12 mouse cellular contexts compared by ENCODE assay signal in genomic region chr6:32315011-32315450, GRCm38 (mm10).
DNase-seq lines count a peak whose midpoint lies in the region; ATAC-seq and TF ChIP-seq lines count a peak whose summit lies in the region.
"Had no signal": no experiment of that assay in that cellular context is flagged by ENCODE, and none has a peak within 500 bp of the region (broad histone marks: within the 10 kb centered on the region; RNA-seq: fewer than 3 reads in every experiment).

No protein-coding gene starts in this region.

- H3K9ac ChIP-seq in liver, adult 2 months (ENCODE audit: low read depth, low read length) = no peak overlapping the region
- H3K9ac ChIP-seq in liver, embryonic 11.5 days (ENCODE audit: low read depth, low read length) = no peak overlapping the region
- H3K9ac ChIP-seq in heart, embryonic 16.5 days (ENCODE audit: low read length) = no peak overlapping the region
- H3K9ac ChIP-seq: embryonic facial prominence, embryonic 13.5 days; liver, embryonic 13.5 days had no signal

- TF ChIP-seq CTCF in liver, adult 2 months (IDR thresholded peaks at IDR 0.05; ENCODE audit: low read depth, low read length) = no peak

- 23% methylated on average over 6 of the region's 6 CpGs for WGBS in liver, adult 2 months
- WGBS in liver, embryonic 11.5 days = 49% methylated on average over 6 of the region's 6 CpGs
- WGBS in heart, embryonic 16.5 days = 49% methylated on average over 6 of the region's 6 CpGs
- WGBS in embryonic facial prominence, embryonic 10.5 days = 62% methylated on average over 6 of the region's 6 CpGs

- no peaks in the 10 kb centered on the region for H3K79me2 ChIP-seq in liver, adult 2 months (ENCODE audit: control insufficient read depth, insufficient read depth, low read length)

- H3K4me1 ChIP-seq in liver, adult 2 months (ENCODE audit: control insufficient read depth, insufficient read depth, low read length) = no peaks in the 10 kb centered on the region
- H3K4me1 ChIP-seq in liver, embryonic 11.5 days (replicated peaks; ENCODE audit: control insufficient read depth, insufficient read depth, low read length) = no peaks in the 10 kb centered on the region
- H3K4me1 ChIP-seq in heart, embryonic 16.5 days (ENCODE audit: control insufficient read depth, insufficient read depth, low read length) = no peaks in the 10 kb centered on the region
- peaks cover 9% of the 10 kb centered on the region for H3K4me1 ChIP-seq in embryonic facial prominence, embryonic 10.5 days
- H3K4me1 ChIP-seq: embryonic facial prominence, embryonic 13.5 days; liver, embryonic 13.5 days had no signal

- H3K4me3 ChIP-seq in liver, adult 2 months (ENCODE audit: insufficient read depth, low read depth, low read length) = no peak overlapping the region
- H3K4me3 ChIP-seq in liver, embryonic 11.5 days (ENCODE audit: low read depth, low read length) = no peak overlapping the region
- H3K4me3 ChIP-seq in heart, embryonic 16.5 days (ENCODE audit: low read length) = no peak overlapping the region
- H3K4me3 ChIP-seq in embryonic facial prominence, embryonic 10.5 days = no peak overlapping the region
- H3K4me3 ChIP-seq: embryonic facial prominence, embryonic 13.5 days; liver, embryonic 13.5 days had no signal

- no peaks in the 10 kb centered on the region for H3K36me3 ChIP-seq in liver, adult 2 months (ENCODE audit: control insufficient read depth, insufficient read depth, low read length)
- no peaks in the 10 kb centered on the region for H3K36me3 ChIP-seq in liver, embryonic 11.5 days (ENCODE audit: control insufficient read depth, insufficient read depth, low read length)
- no peaks in the 10 kb centered on the region for H3K36me3 ChIP-seq in heart, embryonic 16.5 days (ENCODE audit: control insufficient read depth, insufficient read depth)
- H3K36me3 ChIP-seq in embryonic facial prominence, embryonic 10.5 days (replicated peaks) = no peaks in the 10 kb centered on the region
- H3K36me3 ChIP-seq: embryonic facial prominence, embryonic 13.5 days; liver, embryonic 13.5 days had no signal

- peak; percentile 30 to 43 for DNase-seq in cerebellum, adult 18-20 months
- DNase-seq in cerebellum, adult 9-11 months = no peak
- peak; percentile 15 for DNase-seq in liver, adult 2 months (ENCODE audit: extremely low read depth, low read depth, low spot score)
- DNase-seq in liver, embryonic 11.5 days (ENCODE audit: low spot score) = no peak
- DNase-seq in brain, adult 2 months (ENCODE audit: low read depth, low spot score) = peak; percentile 49
- DNase-seq in spleen, postnatal 14 days (ENCODE audit: low spot score in 2 of 2) = no peak
- DNase-seq in embryonic facial prominence, embryonic 10.5 days (ENCODE audit: low spot score) = no peak
- DNase-seq: kidney, postnatal 25 days; liver, embryonic 13.5 days had no signal

- no peak overlapping the region for H3K4me2 ChIP-seq in liver, embryonic 11.5 days
- no peak overlapping the region for H3K4me2 ChIP-seq in heart, embryonic 16.5 days (ENCODE audit: low read depth, low read length)
- H3K4me2 ChIP-seq: embryonic facial prominence, embryonic 13.5 days; liver, embryonic 13.5 days had no signal

- no peaks in the 10 kb centered on the region for H3K9me3 ChIP-seq in liver, embryonic 11.5 days (ENCODE audit: control insufficient read depth, low read length)
- no peaks in the 10 kb centered on the region for H3K9me3 ChIP-seq in heart, embryonic 16.5 days (replicated peaks; ENCODE audit: control insufficient read depth, low read length)
- no peaks in the 10 kb centered on the region for H3K9me3 ChIP-seq in embryonic facial prominence, embryonic 10.5 days
- H3K9me3 ChIP-seq: embryonic facial prominence, embryonic 13.5 days; liver, embryonic 13.5 days had no signal

- no peak for TF ChIP-seq POLR2A in liver, adult 2 months (IDR thresholded peaks at IDR 0.05; ENCODE audit: extremely low read depth, insufficient read depth, low read length)

- ATAC-seq in liver, embryonic 11.5 days (replicated peaks; ENCODE audit: low FRiP score) = no peak
- ATAC-seq in heart, embryonic 16.5 days (replicated peaks; ENCODE audit: extremely low read depth, insufficient read depth, low FRiP score) = peak; percentile 55; the same call in 1 of the 2 replicates
- ATAC-seq: activated CD4-positive, CD25-positive, alpha-beta regulatory T cell, adult 4 months had no signal

- H3K27ac ChIP-seq in liver, adult 2 months (replicated peaks; ENCODE audit: insufficient read depth, low read depth, low read length) = no peak overlapping the region
- H3K27ac ChIP-seq in liver, embryonic 11.5 days (ENCODE audit: low read depth, low read length) = no peak overlapping the region
- H3K27ac ChIP-seq in heart, embryonic 16.5 days (ENCODE audit: low read length) = no peak overlapping the region
- no peak overlapping the region for H3K27ac ChIP-seq in embryonic facial prominence, embryonic 10.5 days (replicated peaks)
- H3K27ac ChIP-seq: embryonic facial prominence, embryonic 13.5 days; liver, embryonic 13.5 days had no signal

- H3K27me3 ChIP-seq in liver, adult 2 months (ENCODE audit: control insufficient read depth, insufficient read depth, low read length) = no peaks in the 10 kb centered on the region
- H3K27me3 ChIP-seq in liver, embryonic 11.5 days (replicated peaks; ENCODE audit: control insufficient read depth, insufficient read depth, low read length) = no peaks in the 10 kb centered on the region
- H3K27me3 ChIP-seq in heart, embryonic 16.5 days (ENCODE audit: control insufficient read depth, insufficient read depth, low read length) = no peaks in the 10 kb centered on the region
- no peaks in the 10 kb centered on the region for H3K27me3 ChIP-seq in embryonic facial prominence, embryonic 10.5 days (replicated peaks; ENCODE audit: low read depth, poor library complexity, severe bottlenecking)
- H3K27me3 ChIP-seq: embryonic facial prominence, embryonic 13.5 days; liver, embryonic 13.5 days had no signal

Comparison
In these comparisons a context has a peak if more than half of its experiments do, and no peak if none do; other contexts are left out.
1. DNase-seq: peak in cerebellum, adult 18-20 months (2 of 2), liver, adult 2 months (single experiment) and brain, adult 2 months (single experiment); none in cerebellum, adult 9-11 months (single experiment), liver, embryonic 11.5 days (single experiment), spleen, postnatal 14 days (0 of 2) and embryonic facial prominence, embryonic 10.5 days (single experiment).